Mouse (Mus musculus) limb, embryonic 15.5 days (tissue): Measurements from ENCODE around the gene Tmem231. TPM values are rescaled to one million over a fixed set of nuclear protein-coding genes. Genes with fewer than 3 reads are reported as not detected.

Experiments
- ATAC-seq: fragments of 200-750 bp; cut with Nextera tagmentation; 2 replicates; pipeline ENCODE4 v1.8.0; 2017; ENCODE audit warnings: low read depth, moderate TSS enrichment; ENCODE audit not compliant: insufficient number of reproducible peaks, low FRiP score, low TSS enrichment
- H3K27ac ChIP-seq: fragments of 300-500 bp; sonication (generic); 2 replicates; pipeline ENCODE4 v1.5.1; 2015; ENCODE audit warnings: moderate library complexity, mild to moderate bottlenecking, inconsistent platforms
- H3K27me3 ChIP-seq: fragments of 300-500 bp; sonication (generic); 2 replicates; pipeline ENCODE4 v1.6.1; 2015; ENCODE audit warnings: inconsistent platforms
- H3K36me3 ChIP-seq: fragments of 300-500 bp; sonication (generic); 2 replicates; pipeline ENCODE4 v1.6.1; 2015; ENCODE audit warnings: inconsistent platforms
- H3K4me1 ChIP-seq: fragments of 300-500 bp; sonication (generic); 2 replicates; pipeline ENCODE4 v1.6.1; 2015; ENCODE audit warnings: inconsistent platforms
- H3K4me2 ChIP-seq: fragments of 300-500 bp; sonication (generic); 2 replicates; pipeline ENCODE4 v1.6.1; 2015; ENCODE audit warnings: mild to moderate bottlenecking, inconsistent platforms
- H3K4me3 ChIP-seq: fragments of 300-500 bp; sonication (generic); 2 replicates; pipeline ENCODE4 v1.5.1; 2015; ENCODE audit warnings: mild to moderate bottlenecking, inconsistent platforms
- H3K9ac ChIP-seq: fragments of 300-500 bp; sonication (generic); 2 replicates; pipeline ENCODE4 v1.6.1; 2015; ENCODE audit warnings: inconsistent platforms
- H3K9me3 ChIP-seq: fragments of 300-500 bp; sonication (generic); 2 replicates; pipeline ENCODE4 v1.6.1; 2016; ENCODE audit warnings: inconsistent platforms
- WGBS: fragments of 180-500 bp; shearing (Covaris S2); methylation state at CpG from one replicate; pipeline ENCODE4 v1.1.7; 2015; 5-methylcytosine and 5-hydroxymethylcytosine counted together
- polyA plus RNA-seq: library from polyadenylated mRNA; unstranded; fragments of >200 nt; fragmentation: Nextera tagmentation; extraction: Ambion mirVana; gene quantifications from 2 replicates; pipeline ENCODE4 v1.2.1, GENCODE M21; 2015

Tmem231 gene
- polyA plus RNA-seq, 1 experiment from 2014 or later: 16.3 TPM

- Histone ChIP-seq H3K4me2 (no peak overlapping the region), H3K4me1 (no peaks in the 10 kb centered on the region), H3K9ac (no peak overlapping the region), H3K36me3 (no peaks in the 10 kb centered on the region), H3K27me3 (no peaks in the 10 kb centered on the region), H3K4me3 (no peak overlapping the region), H3K27ac (no peak overlapping the region), H3K9me3 (no peaks in the 10 kb centered on the region)
- no peak for ATAC-seq
- 75% methylated on average over 7 of the region's 7 CpGs for WGBS
Measured at GRCm38 (mm10) chr8:111924976-111925375, 8.7 kb downstream of the Tmem231 start.

DNA sequence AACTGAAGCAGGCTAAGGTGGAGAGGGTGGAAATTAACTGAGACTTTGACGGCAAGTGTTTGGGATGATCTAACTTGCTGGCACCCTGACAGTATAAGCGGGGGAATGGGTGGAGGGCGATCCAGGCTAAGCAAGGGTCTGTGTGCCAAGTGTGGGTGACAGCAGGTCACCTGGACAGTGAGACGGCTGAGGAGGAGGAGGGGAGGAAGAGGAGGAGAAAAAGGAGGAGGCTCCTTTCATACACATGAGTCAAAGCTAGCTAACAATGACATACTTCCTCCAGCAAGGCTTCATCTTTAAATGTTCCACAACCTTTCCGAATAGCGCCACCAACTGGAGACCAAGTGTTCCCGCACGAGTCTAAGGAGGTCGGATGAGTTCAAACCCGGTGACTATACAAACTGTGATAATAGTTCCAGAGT, 10.3 kb downstream of the Tmem231 start:
- WGBS: 24% methylated on average over 10 of the region's 10 CpGs
- Histone ChIP-seq H3K4me3 (no peak overlapping the region; the same call in 1 of the 2 replicates), H3K4me1 (no peaks in the 10 kb centered on the region), H3K36me3 (peaks cover 4% of the 10 kb centered on the region; the same call in 1 of the 2 replicates), H3K9ac (no peak overlapping the region), H3K9me3 (no peaks in the 10 kb centered on the region), H3K27ac (no peak overlapping the region), H3K27me3 (no peaks in the 10 kb centered on the region), H3K4me2 (no peak overlapping the region)
- ATAC-seq: no peak

DNA sequence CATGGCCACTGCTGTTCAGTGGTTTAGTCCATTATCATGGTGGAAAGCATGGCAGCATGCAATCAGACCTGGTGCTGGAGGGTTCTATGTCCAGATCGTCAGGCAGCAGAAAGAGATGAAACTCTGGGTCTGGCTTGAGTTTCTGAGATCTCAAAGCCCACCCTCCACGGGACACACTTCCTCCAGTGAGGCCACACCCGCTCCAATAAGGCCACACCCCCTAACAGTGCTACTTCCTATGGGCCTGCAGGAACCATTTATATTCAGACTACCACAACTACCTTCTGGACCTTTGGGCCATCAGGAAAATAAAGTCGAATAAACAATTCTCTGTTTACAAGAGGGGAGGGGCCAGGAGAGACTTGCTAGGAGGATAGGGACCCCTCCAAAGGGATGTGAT, 12.7 kb downstream of the Tmem231 start:
- no peaks in the 10 kb centered on the region for H3K9me3 ChIP-seq
- 76% methylated on average over 4 of the region's 4 CpGs for WGBS
- H3K36me3 ChIP-seq: peaks cover 16% of the 10 kb centered on the region
- H3K9ac ChIP-seq: no peak overlapping the region
- ATAC-seq: no peak
- no peak overlapping the region for H3K4me3 ChIP-seq
- H3K4me2 ChIP-seq: no peak overlapping the region
- H3K4me1 ChIP-seq: no peaks in the 10 kb centered on the region
- H3K27me3 ChIP-seq: no peaks in the 10 kb centered on the region
- H3K27ac ChIP-seq: no peak overlapping the region

DNA sequence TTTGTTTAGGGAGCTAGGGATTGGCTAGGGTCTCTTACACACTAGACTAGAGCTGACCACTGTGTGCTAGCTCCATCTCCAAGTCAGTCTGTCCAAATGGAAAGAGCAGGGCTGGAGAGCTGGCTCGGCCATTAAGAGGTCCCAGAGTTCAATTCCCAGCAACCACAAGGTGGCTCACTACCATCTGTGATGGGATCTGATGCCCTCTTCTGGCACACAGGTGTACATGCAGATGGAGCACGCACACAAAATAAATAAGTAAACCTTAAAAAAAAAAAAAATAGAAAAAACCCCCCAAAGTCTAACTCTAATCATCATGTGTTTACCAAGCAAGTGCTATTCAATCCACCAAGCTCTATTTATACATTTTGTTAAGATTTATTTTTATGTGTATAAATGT, 14.0 kb downstream of the Tmem231 start:
- no peaks in the 10 kb centered on the region; the same call in 1 of the 2 replicates for H3K4me1 ChIP-seq
- no peaks in the 10 kb centered on the region for H3K27me3 ChIP-seq
- H3K9me3 ChIP-seq: no peaks in the 10 kb centered on the region
- H3K4me2 ChIP-seq: no peak overlapping the region
- H3K27ac ChIP-seq: no peak overlapping the region
- no peak overlapping the region for H3K4me3 ChIP-seq
- H3K36me3 ChIP-seq: peaks cover 16% of the 10 kb centered on the region
- 84% methylated on average over 2 of the region's 2 CpGs for WGBS
- no peak for ATAC-seq
- H3K9ac ChIP-seq: no peak overlapping the region

DNA sequence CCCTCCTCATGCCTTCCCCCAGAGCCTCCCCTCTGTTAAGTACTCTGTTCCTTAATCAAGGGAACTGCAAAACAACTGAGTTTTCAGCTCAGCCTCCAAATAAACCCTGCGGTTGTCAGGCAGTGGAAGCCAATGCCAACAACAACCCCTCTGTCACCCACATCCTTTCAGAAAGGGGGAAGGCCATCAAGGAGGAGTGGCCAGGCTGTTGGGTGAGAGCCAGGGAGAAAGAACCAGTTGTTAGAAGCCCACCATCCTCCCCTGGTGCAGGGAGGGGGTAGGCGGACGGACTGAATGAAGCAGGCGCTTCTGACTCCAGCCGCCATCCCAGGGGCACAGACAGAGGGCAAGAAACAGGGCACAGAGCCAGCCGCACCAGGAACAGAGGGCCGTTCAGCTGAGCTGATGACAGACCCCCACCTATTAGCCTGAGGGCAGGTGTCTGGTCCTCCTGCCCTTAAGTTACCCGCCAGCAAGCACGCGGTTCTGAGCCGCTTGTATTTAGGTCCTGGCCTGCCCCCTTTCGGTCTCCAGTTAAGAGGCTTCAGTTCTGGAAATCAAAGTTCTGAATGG, 20.7 kb downstream of the Tmem231 start:
- no peak overlapping the region for H3K9ac ChIP-seq
- H3K27me3 ChIP-seq: peaks cover 11% of the 10 kb centered on the region
- H3K9me3 ChIP-seq: no peaks in the 10 kb centered on the region
- ATAC-seq: peak; percentile 44; the same call in 1 of the 2 replicates
- H3K4me3 ChIP-seq: no peak overlapping the region
- 46% methylated on average over 12 of the region's 12 CpGs for WGBS
- H3K4me2 ChIP-seq: 0 out of 2 replicates have a peak overlapping the region, but pooled peaks have one; percentile 6
- peak overlapping the region; percentile 11; the same call in 1 of the 2 replicates for H3K27ac ChIP-seq
- peaks cover 7% of the 10 kb centered on the region for H3K36me3 ChIP-seq
- peaks cover 33% of the 10 kb centered on the region for H3K4me1 ChIP-seq

DNA sequence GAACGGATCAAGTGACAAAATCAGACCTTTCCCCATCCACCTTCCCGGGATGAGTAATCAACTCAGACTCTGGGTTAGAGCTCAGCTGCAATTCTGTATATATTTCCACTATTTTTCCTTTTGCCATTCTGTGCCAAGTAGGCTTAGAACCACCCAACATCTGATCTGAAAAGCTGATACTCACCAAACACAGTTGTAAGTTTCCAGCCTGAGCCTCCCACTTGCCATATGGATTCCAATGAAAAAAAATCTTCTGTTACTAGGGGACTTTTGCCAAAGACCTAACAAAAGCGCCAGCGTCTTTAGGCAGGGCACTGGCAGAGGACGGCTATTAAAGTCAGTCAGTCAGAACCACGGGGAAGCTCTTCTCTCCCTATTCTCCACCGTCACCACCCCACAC, 22.1 kb downstream of the Tmem231 start:
- H3K27me3 ChIP-seq: peaks cover 11% of the 10 kb centered on the region
- 45% methylated on average over 7 of the region's 7 CpGs for WGBS
- no peak overlapping the region for H3K4me2 ChIP-seq
- 0 out of 2 replicates have a peak, but pooled peaks cover 3% of the 10 kb centered on the region for H3K36me3 ChIP-seq
- peaks cover 33% of the 10 kb centered on the region for H3K4me1 ChIP-seq
- no peak overlapping the region for H3K4me3 ChIP-seq
- H3K27ac ChIP-seq: no peak overlapping the region
- H3K9me3 ChIP-seq: no peaks in the 10 kb centered on the region
- no peak overlapping the region for H3K9ac ChIP-seq
- no peak for ATAC-seq

GRCm38 (mm10) chr8:111909621-111910450, 23.8 kb downstream of the Tmem231 start, which contains the start of gene Chst5:
Chst5 (minus strand) TSS chr8:111910447.
- H3K36me3 ChIP-seq: no peaks in the 10 kb centered on the region
- no peaks in the 10 kb centered on the region for H3K9me3 ChIP-seq
- H3K27ac ChIP-seq: peak within 1 kb of the TSS; percentile 33; the same call in 1 of the 2 replicates
- peak within 1 kb of the TSS; percentile 15; the same call in 1 of the 2 replicates for H3K9ac ChIP-seq
- WGBS: 8% methylated on average over 46 of the region's 47 CpGs
- H3K4me1 ChIP-seq: peaks cover 40% of the 10 kb centered on the region
- peak within 1 kb of the TSS; percentile 41 for H3K4me3 ChIP-seq
- H3K27me3 ChIP-seq: peaks cover 11% of the 10 kb centered on the region
- no peak for ATAC-seq
- H3K4me2 ChIP-seq: peak within 1 kb of the TSS; percentile 69

DNA sequence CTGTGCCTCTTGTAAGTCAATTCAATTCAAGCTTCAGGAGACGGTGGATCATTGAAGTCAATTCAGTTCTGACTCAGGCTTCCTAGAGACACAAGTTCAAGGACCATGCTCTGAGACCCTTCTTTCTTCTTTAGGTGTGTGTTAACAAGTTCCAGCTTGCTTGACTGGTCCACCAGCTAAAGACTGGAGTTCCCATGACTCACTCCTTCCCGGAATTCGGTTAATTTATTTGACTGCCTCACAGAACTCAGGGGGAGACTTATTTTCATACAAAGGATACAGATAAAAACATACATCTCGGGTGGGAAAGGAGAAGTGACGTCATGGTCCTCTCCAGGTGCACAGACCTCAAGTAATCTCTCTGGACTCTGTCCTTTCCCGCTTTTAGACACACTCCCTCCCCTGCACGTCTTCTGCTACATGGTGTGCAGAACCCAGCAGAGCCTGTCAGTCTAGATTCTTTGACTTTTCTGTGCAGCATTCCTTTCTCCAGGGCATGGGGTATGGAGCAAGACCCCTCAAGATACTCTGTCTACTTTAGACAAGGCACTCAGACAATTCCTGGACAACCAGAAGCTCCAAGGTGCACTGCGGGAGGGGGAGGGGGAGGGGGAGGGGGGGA, 28.1 kb downstream of the Tmem231 start:
- ATAC-seq: no peak
- no peak overlapping the region for H3K4me2 ChIP-seq
- H3K27ac ChIP-seq: peak overlapping the region; percentile 23
- 44% methylated on average over 7 of the region's 8 CpGs for WGBS
- no peaks in the 10 kb centered on the region for H3K36me3 ChIP-seq
- H3K9me3 ChIP-seq: no peaks in the 10 kb centered on the region
- H3K4me3 ChIP-seq: no peak overlapping the region
- peaks cover 25% of the 10 kb centered on the region for H3K4me1 ChIP-seq
- peaks cover 11% of the 10 kb centered on the region for H3K27me3 ChIP-seq
- H3K9ac ChIP-seq: no peak overlapping the region

DNA sequence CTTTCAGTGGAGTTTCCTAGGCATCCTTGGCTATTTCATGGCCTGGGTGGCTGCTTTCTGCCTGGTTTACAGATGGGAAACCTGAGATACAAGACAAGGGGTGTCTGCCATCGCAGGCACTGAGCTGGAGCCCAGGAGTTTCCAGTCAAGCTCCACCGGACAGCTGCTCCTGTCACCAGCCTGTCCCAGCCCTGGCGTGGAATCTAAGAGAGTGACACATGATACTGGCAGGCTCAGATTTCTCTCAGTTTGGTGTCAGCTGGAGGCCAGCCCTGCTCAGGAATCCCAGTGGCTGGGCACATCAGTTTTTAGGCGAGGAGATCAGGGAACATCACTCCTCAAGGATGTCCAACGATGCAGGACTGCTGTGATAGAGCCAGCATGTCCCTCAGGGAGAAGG, 31.6 kb downstream of the Tmem231 start:
- Histone ChIP-seq H3K4me1 (peaks cover 9% of the 10 kb centered on the region; the same call in 1 of the 2 replicates), H3K4me3 (no peak overlapping the region), H3K9ac (no peak overlapping the region), H3K27ac (no peak overlapping the region), H3K36me3 (no peaks in the 10 kb centered on the region), H3K27me3 (no peaks in the 10 kb centered on the region), H3K9me3 (no peaks in the 10 kb centered on the region), H3K4me2 (no peak overlapping the region)
- peak; percentile 62 for ATAC-seq
- WGBS: 20% methylated on average over 5 of the region's 5 CpGs

DNA sequence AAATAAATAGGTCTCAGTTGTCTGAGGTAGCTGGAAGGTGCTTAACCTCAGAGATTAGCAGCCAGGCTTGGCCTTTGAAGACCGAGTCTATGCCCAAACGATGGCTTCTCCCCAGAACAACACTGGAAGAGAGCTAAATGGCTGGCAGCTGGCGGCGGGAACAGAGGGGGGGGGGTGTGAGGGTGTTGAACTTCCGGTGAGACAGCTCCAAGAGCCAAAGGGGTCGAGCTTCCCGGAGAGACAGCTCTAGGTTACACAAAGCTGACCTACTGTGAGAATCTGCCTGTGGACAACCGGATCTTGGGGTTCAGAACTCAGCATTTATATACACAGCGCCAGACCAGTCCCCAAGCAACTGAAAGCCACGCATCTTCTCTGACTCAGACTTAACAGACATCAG, 35.1 kb downstream of the Tmem231 start:
- no peak for ATAC-seq
- no peaks in the 10 kb centered on the region for H3K9me3 ChIP-seq

GRCm38 (mm10) chr8:111894955-111895354, 38.7 kb downstream of the Tmem231 start:
- H3K4me3 ChIP-seq: no peak overlapping the region
- ATAC-seq: no peak
- H3K27ac ChIP-seq: no peak overlapping the region
- peaks cover 22% of the 10 kb centered on the region for H3K27me3 ChIP-seq
- H3K9me3 ChIP-seq: no peaks in the 10 kb centered on the region
- no peaks in the 10 kb centered on the region for H3K36me3 ChIP-seq
- no peak overlapping the region for H3K4me2 ChIP-seq
- 85% methylated on average over 7 of the region's 7 CpGs for WGBS
- H3K9ac ChIP-seq: no peak overlapping the region
- peaks cover 6% of the 10 kb centered on the region for H3K4me1 ChIP-seq

More for the DNA sequence above, 35.1 kb downstream of the Tmem231 start:
- Histone ChIP-seq H3K4me3 (no peak overlapping the region), H3K4me2 (no peak overlapping the region), H3K27me3 (no peaks in the 10 kb centered on the region), H3K9ac (no peak overlapping the region), H3K4me1 (no peaks in the 10 kb centered on the region), H3K36me3 (no peaks in the 10 kb centered on the region), H3K27ac (no peak overlapping the region)
- WGBS: 41% methylated on average over 10 of the region's 10 CpGs

GRCm38 (mm10) chr8:111892615-111893014, 41.1 kb downstream of the Tmem231 start:
- Histone ChIP-seq H3K9ac (no peak overlapping the region), H3K4me3 (no peak overlapping the region), H3K4me1 (peaks cover 18% of the 10 kb centered on the region), H3K27ac (no peak overlapping the region), H3K27me3 (peaks cover 33% of the 10 kb centered on the region), H3K36me3 (no peaks in the 10 kb centered on the region), H3K9me3 (no peaks in the 10 kb centered on the region), H3K4me2 (no peak overlapping the region)
- no peak for ATAC-seq
- WGBS: 55% methylated on average over 5 of the region's 5 CpGs
